Mouse (Mus musculus): ENCODE results near the gene 1700069L16Rik. TPM values are rescaled to one million over a fixed set of nuclear protein-coding genes. Genes with fewer than 3 reads are reported as not detected.

Gene 1700069L16Rik
- polyA plus RNA-seq, 1 experiment from 2014 or later, result not detected

- H3K36me3 ChIP-seq (ENCODE audit: inconsistent target), result peaks cover 100% of the 10 kb centered on the region
- 100% methylated on average over 5 of the region's 5 CpGs for WGBS (ENCODE audit: missing documents)
- no peak overlapping the region for H3K4me3 ChIP-seq (ENCODE audit: inconsistent target)
- H3K79me2 ChIP-seq (ENCODE audit: inconsistent target), result no peaks in the 10 kb centered on the region
- no peak overlapping the region for H3K27ac ChIP-seq
Measured at GRCm38 (mm10) chr5:113747629-113748028, 23.1 kb upstream of the 1700069L16Rik start.

- peaks cover 43% of the 10 kb centered on the region; the same call in 1 of the 2 replicates for H3K36me3 ChIP-seq (ENCODE audit: inconsistent target)
Measured at GRCm38 (mm10) chr5:113737607-113738237, 13.2 kb upstream of the 1700069L16Rik start.

GRCm38 (mm10) chr5:113736522-113737164 lies 12.1 kb upstream of the 1700069L16Rik start:
- peaks cover 35% of the 10 kb centered on the region; the same call in 1 of the 2 replicates for H3K36me3 ChIP-seq (ENCODE audit: inconsistent target)
- H3K4me3 ChIP-seq (ENCODE audit: inconsistent target), result peak overlapping the region; percentile 79
- 62% methylated on average over 15 of the region's 15 CpGs for WGBS (ENCODE audit: missing documents)
- no peak overlapping the region for H3K27ac ChIP-seq
- peaks cover 10% of the 10 kb centered on the region; the same call in 1 of the 2 replicates for H3K79me2 ChIP-seq (ENCODE audit: inconsistent target)

More at GRCm38 (mm10) chr5:113737607-113738237, 13.2 kb upstream of the 1700069L16Rik start:
- peaks cover 10% of the 10 kb centered on the region; the same call in 1 of the 2 replicates for H3K79me2 ChIP-seq (ENCODE audit: inconsistent target)
- no peak overlapping the region for H3K27ac ChIP-seq
- 94% methylated on average over 10 of the region's 11 CpGs for WGBS (ENCODE audit: missing documents)
- H3K4me3 ChIP-seq (ENCODE audit: inconsistent target), result no peak overlapping the region

- Histone ChIP-seq H3K27ac (peak overlapping the region; percentile 15; the same call in 1 of the 2 replicates), H3K79me2 (ENCODE audit: inconsistent target) (peaks cover 10% of the 10 kb centered on the region; the same call in 1 of the 2 replicates), H3K36me3 (ENCODE audit: inconsistent target) (peaks cover 32% of the 10 kb centered on the region; the same call in 1 of the 2 replicates), H3K4me3 (ENCODE audit: inconsistent target) (peak overlapping the region; percentile 79)
- WGBS (ENCODE audit: missing documents), result 1% methylated on average over 8 of the region's 10 CpGs
Measured at GRCm38 (mm10) chr5:113736113-113736502, 11.5 kb upstream of the 1700069L16Rik start.

GRCm38 (mm10) chr5:113735345-113736112 lies 11.0 kb upstream of the 1700069L16Rik start, which contains the start of gene Ficd:
Gene Ficd, plus strand, starts transcription at chr5:113735803.
- Histone ChIP-seq H3K27ac (peak within 1 kb of the TSS; percentile 32), H3K4me3 (ENCODE audit: inconsistent target) (peak within 1 kb of the TSS; percentile 79), H3K79me2 (ENCODE audit: inconsistent target) (peaks cover 10% of the 10 kb centered on the region; the same call in 1 of the 2 replicates), H3K36me3 (ENCODE audit: inconsistent target) (peaks cover 26% of the 10 kb centered on the region; the same call in 1 of the 2 replicates)
- WGBS (ENCODE audit: missing documents), result 2% methylated on average over 69 of the region's 71 CpGs

GRCm38 (mm10) chr5:113735023-113735344 lies 10.4 kb upstream of the 1700069L16Rik start:
- peak overlapping the region; percentile 32 for H3K4me3 ChIP-seq (ENCODE audit: inconsistent target)
- 36% methylated on average over 7 of the region's 7 CpGs for WGBS (ENCODE audit: missing documents)
- H3K27ac ChIP-seq, result peak overlapping the region; percentile 32; the same call in 1 of the 2 replicates
- H3K79me2 ChIP-seq (ENCODE audit: inconsistent target), result peaks cover 10% of the 10 kb centered on the region; the same call in 1 of the 2 replicates
- H3K36me3 ChIP-seq (ENCODE audit: inconsistent target), result peaks cover 21% of the 10 kb centered on the region; the same call in 1 of the 2 replicates

- 94% methylated on average over 5 of the region's 5 CpGs for WGBS (ENCODE audit: missing documents)
- H3K27ac ChIP-seq, result no peak overlapping the region
- no peak overlapping the region for H3K4me3 ChIP-seq (ENCODE audit: inconsistent target)
- H3K79me2 ChIP-seq (ENCODE audit: inconsistent target), result peaks cover 10% of the 10 kb centered on the region; the same call in 1 of the 2 replicates
- peaks cover 15% of the 10 kb centered on the region; the same call in 1 of the 2 replicates for H3K36me3 ChIP-seq (ENCODE audit: inconsistent target)
Measured at GRCm38 (mm10) chr5:113734376-113734775, 9.8 kb upstream of the 1700069L16Rik start.

- WGBS (ENCODE audit: missing documents), result 51% methylated on average over 5 of the region's 6 CpGs
- Histone ChIP-seq H3K27ac (no peak overlapping the region), H3K4me3 (ENCODE audit: inconsistent target) (no peak overlapping the region), H3K79me2 (ENCODE audit: inconsistent target) (peaks cover 10% of the 10 kb centered on the region; the same call in 1 of the 2 replicates), H3K36me3 (ENCODE audit: inconsistent target) (no peaks in the 10 kb centered on the region)
Measured at GRCm38 (mm10) chr5:113732182-113732581, 7.6 kb upstream of the 1700069L16Rik start.

GRCm38 (mm10) chr5:113731174-113731573 lies 6.6 kb upstream of the 1700069L16Rik start:
- H3K79me2 ChIP-seq (ENCODE audit: inconsistent target), result peaks cover 1% of the 10 kb centered on the region; the same call in 1 of the 2 replicates
- H3K36me3 ChIP-seq (ENCODE audit: inconsistent target), result no peaks in the 10 kb centered on the region
- H3K27ac ChIP-seq, result no peak overlapping the region
- WGBS (ENCODE audit: missing documents), result 81% methylated on average over 7 of the region's 7 CpGs
- H3K4me3 ChIP-seq (ENCODE audit: inconsistent target), result no peak overlapping the region

- Histone ChIP-seq H3K79me2 (ENCODE audit: inconsistent target) (no peaks in the 10 kb centered on the region), H3K27ac (no peak overlapping the region), H3K36me3 (ENCODE audit: inconsistent target) (no peaks in the 10 kb centered on the region), H3K4me3 (ENCODE audit: inconsistent target) (no peak overlapping the region)
- 83% methylated on average over 7 of the region's 7 CpGs for WGBS (ENCODE audit: missing documents)
Measured at GRCm38 (mm10) chr5:113730641-113731121, 6.1 kb upstream of the 1700069L16Rik start.

- no peaks in the 10 kb centered on the region for H3K79me2 ChIP-seq (ENCODE audit: inconsistent target)
- WGBS (ENCODE audit: missing documents), result 87% methylated on average over 7 of the region's 7 CpGs
Measured at GRCm38 (mm10) chr5:113728691-113729090, 4.1 kb upstream of the 1700069L16Rik start.

GRCm38 (mm10) chr5:113728011-113728410 lies 3.4 kb upstream of the 1700069L16Rik start:
- Histone ChIP-seq H3K4me3 (ENCODE audit: inconsistent target) (no peak overlapping the region), H3K27ac (no peak overlapping the region), H3K79me2 (ENCODE audit: inconsistent target) (no peaks in the 10 kb centered on the region), H3K36me3 (ENCODE audit: inconsistent target) (no peaks in the 10 kb centered on the region)
- WGBS (ENCODE audit: missing documents), result 87% methylated on average over 7 of the region's 7 CpGs

More at GRCm38 (mm10) chr5:113728691-113729090, 4.1 kb upstream of the 1700069L16Rik start:
- H3K36me3 ChIP-seq (ENCODE audit: inconsistent target), result no peaks in the 10 kb centered on the region
- no peak overlapping the region for H3K27ac ChIP-seq
- H3K4me3 ChIP-seq (ENCODE audit: inconsistent target), result no peak overlapping the region

- no peaks in the 10 kb centered on the region for H3K36me3 ChIP-seq (ENCODE audit: inconsistent target)
- no peaks in the 10 kb centered on the region for H3K79me2 ChIP-seq (ENCODE audit: inconsistent target)
- no peak overlapping the region for H3K27ac ChIP-seq
- H3K4me3 ChIP-seq (ENCODE audit: inconsistent target), result no peak overlapping the region
- WGBS (ENCODE audit: missing documents), result 64% methylated on average over 12 of the region's 12 CpGs
Measured at GRCm38 (mm10) chr5:113727238-113727637, 2.7 kb upstream of the 1700069L16Rik start.

GRCm38 (mm10) chr5:113726618-113727017 lies 2.0 kb upstream of the 1700069L16Rik start:
- 75% methylated on average over 6 of the region's 6 CpGs for WGBS (ENCODE audit: missing documents)
- H3K27ac ChIP-seq, result no peak overlapping the region

More at GRCm38 (mm10) chr5:113726618-113727017, 2.0 kb upstream of the 1700069L16Rik start:
- no peaks in the 10 kb centered on the region for H3K79me2 ChIP-seq (ENCODE audit: inconsistent target)
- no peaks in the 10 kb centered on the region for H3K36me3 ChIP-seq (ENCODE audit: inconsistent target)
- no peak overlapping the region for H3K4me3 ChIP-seq (ENCODE audit: inconsistent target)
